Mouse (Mus musculus): ENCODE measurements around the gene Gm20388.

Gene Gm20388

GRCm38 (mm10) chr8:120745226-120745625, 834.6 kb downstream of the Gm20388 start:
- no peak for DNase-seq

DNA sequence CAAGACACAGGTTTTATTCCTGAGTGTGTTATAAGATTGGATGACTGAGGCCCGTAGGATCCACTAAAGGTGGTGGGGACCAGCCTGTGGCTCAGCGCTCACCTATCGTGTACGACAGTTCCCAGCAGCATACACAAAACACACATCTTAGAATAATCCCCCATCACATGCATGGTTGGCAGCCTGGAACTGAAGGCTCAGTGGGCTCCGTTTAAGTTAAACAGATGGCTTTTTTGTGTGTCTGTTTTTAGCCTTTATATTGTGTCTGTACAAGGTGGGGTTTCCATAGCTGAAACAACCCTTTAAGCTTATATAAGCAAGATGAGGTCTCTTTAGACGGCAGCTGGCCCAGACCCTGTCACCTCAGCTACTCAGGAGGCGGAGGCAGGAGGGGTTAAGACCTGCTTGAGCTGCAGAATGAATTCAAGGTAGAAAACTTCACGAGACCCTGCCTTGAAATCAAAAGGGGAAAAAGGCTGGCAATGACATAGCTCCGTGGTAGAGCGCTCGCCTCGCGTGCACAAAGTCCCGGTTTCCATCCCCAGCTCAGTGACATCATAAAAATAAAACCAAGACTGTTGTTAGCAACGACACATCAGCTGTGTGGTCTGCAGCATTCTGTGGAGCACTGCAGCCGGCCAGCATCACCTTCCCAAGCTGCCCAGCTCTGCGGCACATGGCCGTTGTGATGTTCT, 835.5 kb downstream of the Gm20388 start:
- no peak for DNase-seq

GRCm38 (mm10) chr8:120747286-120747685, 836.6 kb downstream of the Gm20388 start:
- no peak for DNase-seq

- no peak for DNase-seq
These were observed 840.0 kb downstream of the Gm20388 start for GRCm38 (mm10) chr8:120750616-120751015.

DNA sequence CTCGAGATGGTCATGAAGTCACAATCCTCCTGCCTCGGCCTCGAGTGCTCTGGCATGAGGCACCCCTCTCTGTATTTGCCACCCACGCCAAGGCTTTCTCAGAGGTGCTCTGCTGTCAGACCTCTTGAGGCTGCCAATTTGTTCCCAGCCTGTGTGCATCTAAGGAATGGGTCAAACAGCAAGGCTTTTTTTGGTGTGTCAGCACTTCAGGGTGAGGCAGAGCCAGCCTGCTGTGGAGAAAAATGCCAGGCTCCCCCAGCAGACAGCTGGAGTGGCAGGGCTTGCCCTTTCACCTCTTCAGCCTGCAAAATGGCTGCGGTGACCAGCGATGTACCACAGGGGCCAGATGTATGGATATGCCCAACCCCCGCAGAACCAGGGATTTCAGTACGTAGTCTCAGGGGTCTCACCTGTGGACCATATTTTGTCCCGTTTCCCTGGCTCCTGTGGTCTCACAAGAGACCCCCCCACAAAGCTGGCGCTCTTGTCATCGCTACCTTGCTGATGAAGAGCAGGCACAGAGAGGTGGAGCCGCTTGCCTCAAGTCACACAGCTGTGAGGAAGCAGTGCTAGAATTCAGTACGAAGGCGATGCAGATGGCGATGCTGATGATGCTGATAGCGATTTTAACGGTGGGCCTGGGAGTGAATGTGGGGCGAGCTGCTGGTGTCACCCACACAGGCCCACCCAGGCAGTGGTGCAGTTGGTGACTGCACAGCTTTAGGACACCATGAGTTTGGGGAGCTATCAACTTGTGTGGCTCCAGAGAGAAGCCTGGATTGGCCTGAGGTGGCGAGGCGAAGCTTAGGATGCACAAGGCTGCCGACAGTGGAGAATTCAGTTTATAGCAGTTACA, 840.8 kb downstream of the Gm20388 start:
- DNase-seq: no peak

DNA sequence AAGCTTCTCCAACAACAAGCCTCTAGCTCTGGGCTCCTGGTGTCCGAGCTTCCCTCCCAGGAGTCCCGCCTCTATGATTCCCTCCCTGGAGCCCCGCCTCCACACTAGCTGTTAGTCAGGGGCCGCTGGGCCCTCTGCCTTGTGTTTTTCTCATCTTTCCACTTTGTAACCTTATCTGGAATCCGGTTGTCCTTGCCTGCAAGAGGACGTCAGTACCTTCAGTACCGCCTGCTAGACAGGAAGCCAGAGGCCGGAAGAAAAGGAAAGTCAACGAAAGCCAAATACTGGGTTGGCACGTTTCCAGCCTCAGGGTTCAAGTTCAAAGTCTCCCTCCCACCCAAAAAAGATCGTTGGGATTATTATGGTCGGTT, 841.4 kb downstream of the Gm20388 start:
- DNase-seq: peak; percentile 84

GRCm38 (mm10) chr8:120753476-120753875, 842.8 kb downstream of the Gm20388 start:
- DNase-seq: no peak

DNA sequence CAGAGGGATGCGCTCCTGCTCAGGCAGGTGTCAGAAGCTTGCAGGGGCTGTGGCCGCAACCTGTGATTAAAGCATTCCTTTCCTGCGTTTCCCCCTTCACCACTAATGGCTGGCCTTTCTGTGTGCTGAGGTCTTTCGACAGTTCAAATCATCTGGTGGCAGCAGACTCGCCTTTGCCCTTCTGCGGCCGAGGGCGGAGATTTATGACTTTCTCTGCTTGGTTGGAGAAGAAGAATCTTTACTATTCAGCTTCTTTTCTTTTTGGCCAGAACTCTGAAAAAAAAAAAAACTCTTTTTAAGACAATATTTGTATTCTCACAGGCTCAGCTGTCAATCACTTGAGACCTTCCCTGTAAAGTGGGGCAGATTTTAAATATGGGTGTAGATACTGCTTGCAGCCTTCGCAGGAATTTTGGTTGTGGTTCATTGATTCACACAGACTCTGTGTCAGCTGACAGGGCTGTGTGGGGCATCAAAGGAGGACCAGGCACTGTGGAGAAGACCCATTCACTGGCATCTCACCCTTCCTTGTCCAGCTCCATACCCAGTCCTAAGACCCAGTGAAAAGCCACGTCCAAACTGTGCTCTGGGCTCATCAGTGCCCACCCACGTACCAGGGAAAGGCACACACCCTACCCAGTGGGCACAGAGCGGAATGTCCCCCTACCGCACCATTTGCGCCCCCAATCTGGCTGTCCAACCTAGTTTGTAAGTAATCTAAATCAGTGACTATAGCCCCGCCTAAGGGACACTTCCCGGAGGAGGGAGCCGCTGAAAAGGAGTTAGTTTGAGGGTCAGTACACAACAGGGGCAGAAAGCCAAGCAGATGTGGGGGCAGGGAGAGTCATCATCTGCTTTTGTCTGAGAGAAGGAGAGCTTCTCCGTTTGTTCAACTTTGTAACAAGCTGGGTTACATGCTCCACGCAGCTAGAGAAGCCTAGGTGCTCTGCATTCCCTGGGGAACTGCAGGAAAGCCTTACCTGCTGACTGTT, 845.0 kb downstream of the Gm20388 start:
- no peak for DNase-seq

GRCm38 (mm10) chr8:120758005-120758404, 847.4 kb downstream of the Gm20388 start:
- DNase-seq: no peak

DNA sequence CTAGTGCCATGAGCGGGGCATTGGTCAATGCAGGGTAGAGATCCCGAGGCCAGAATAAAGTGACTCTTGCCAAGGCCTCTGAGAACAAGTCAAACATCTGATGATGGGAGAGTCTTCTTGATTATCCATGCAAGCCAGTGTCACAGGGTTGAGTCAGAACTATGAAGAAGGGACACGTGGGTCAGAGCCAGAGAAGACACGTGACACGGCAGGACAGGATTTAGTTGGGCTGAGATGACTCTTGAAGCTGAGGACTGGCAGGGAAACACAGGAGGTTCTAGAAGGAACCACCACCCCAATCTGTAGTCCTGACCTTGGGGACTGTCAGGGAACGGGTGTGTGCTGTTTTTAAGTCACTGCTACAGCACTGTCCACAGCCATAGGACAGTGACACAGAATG, 849.2 kb downstream of the Gm20388 start:
- DNase-seq: no peak

- DNase-seq: no peak
These were observed 849.9 kb downstream of the Gm20388 start for GRCm38 (mm10) chr8:120760341-120761215.

GRCm38 (mm10) chr8:120763267-120763666, 852.6 kb downstream of the Gm20388 start:
- DNase-seq: peak; percentile 66

DNA sequence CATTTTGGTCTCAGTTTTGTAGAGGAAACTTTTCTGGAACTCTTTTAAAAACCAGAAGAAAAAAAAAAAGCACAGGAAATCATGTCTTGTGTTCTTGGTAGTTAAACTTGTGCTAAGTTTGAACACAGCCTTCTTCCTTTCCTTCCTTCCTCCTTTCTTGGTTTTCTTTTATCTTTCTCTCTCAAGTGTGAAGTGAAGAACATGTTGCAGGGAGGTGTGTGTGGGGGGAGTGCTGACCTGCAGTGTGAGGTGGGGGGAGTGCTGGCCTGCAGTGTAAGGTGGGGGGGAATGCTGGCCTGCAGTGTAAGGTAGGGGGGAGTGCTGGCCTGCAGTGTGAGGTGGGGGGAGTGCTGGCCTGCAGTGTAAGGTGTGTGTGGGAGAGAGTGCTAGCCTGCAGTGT, 854.0 kb downstream of the Gm20388 start:
- DNase-seq: no peak

DNA sequence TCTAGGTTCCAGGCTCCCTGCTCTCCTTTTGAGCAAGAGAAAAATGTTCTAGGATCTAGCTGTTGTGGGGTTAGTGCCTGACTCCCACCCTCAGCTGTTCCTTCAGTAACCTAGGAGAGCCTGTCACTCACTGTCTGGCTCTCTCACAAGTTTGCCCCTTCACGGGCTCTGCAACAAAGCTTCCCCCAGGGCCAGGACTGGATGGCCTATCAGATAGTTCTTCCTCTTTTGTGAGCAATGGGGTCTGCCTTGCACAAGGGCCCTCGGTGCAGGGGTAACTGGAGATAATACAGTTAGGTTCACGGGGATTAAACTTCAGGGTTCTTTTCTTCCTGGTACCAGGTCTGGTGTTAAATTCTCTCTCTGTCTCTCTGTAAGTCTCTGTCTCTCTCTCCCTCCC, 856.0 kb downstream of the Gm20388 start:
- DNase-seq: no peak

DNA sequence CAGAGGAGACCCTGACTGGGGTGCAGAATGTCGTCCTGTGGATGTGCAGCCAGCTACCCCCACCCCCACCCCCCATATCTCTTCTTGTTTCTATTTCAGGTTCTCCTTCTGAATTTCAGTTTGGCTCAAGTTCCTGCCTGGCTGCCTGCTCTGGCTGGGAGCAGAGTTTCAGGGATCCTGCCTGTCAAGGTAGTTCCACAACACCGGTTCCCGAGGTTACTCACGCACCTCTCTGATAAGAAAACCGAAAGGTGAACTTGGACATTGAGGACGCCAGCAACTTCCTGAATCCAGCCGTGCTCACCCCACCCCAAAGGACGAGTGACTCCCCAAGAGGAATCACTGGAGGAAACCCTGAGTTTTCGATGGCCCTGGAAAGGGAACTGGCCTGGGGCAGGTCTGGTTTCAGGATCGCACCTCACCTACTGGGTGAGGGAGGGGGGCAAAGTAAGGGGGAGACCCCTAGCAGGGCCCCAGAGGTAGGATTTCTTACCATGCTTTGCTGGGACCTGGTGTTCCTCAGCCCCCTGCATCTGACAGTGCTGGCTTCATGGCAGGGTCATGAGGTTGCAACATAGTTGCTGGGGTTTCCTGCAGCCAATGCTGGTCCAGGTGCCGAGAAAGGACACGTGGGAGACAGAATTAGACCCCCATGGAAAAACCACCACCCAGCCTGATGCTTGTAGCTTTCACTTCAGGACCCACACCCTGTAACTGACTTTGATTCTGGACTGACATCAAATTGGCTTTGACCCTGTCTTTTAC, 858.0 kb downstream of the Gm20388 start:
- no peak for DNase-seq

DNA sequence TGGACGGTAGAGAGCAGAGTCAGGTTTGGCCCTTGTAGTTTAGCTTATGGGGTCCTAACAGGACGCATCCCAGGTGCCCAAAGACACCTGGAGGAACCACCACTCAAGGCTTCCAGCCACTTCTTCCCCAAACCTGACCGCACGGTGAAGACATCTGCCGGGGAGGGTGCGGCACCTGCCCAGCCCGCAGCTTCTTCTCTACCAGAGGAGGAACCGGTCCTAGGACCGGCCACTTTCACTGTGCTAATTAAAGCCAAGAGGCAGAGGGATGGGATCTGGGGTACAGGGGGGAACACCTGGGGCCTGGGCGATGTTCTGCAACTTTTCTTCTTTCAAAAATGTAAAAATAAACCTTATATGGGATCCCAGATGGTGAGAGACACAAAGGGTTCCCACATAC, 866.5 kb downstream of the Gm20388 start:
- DNase-seq: no peak

DNA sequence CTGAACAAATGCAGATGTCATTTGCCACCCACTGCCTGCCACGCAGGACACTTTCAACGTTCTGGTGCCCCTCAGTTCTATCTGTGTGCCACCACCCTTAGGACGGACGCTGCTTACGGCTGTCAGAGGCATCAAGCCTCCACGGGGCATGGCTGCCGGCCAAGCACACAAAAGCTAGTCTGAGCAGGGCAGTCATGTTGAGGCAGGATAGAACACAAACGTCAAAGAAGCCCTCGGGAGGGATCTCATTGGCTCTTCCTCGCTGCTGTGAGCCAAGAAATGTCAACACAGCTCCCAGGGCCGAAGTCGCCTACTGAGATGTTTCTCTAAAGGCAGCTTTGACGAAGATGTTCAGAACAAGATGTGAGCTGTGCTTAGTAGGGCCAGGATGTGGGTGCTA, 867.1 kb downstream of the Gm20388 start:
- DNase-seq: no peak

- no peak for DNase-seq
These were observed 868.5 kb downstream of the Gm20388 start for GRCm38 (mm10) chr8:120779106-120779505.

DNA sequence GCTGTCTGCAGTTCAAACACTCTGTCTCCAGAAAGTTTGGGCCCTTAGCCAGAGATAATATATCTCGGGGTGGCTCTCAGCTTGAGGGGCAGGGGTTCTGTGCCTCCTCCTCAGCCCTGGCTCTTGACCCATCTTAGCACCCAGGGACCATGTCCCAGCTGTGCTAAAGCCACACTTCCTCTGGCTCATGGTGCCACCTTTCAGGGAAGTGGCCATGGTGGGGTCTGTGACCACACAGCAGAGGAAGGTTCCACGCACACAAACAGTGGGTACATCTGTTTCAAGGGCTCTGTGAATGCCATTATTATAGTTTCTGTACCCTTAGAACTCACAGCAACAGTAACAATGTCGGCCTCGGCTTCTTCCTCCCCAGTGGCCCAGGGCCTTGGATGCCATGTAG, 873.1 kb downstream of the Gm20388 start:
- DNase-seq: no peak

- no peak for DNase-seq
These were observed 876.1 kb downstream of the Gm20388 start for GRCm38 (mm10) chr8:120786753-120787152.

- peak; percentile 49 for DNase-seq
These were observed 877.0 kb downstream of the Gm20388 start for GRCm38 (mm10) chr8:120787631-120788030.
